In genomic region chr13:110260649-110261048, GRCm38 (mm10) we compare ENCODE assay signal across 17 mouse cellular contexts. TPM values are rescaled to one million over a fixed set of nuclear protein-coding genes. Genes with fewer than 3 reads are reported as not detected.
DNase-seq lines count a peak whose midpoint lies in the region; ATAC-seq lines count a peak whose summit lies in the region.
"Had no signal": no experiment of that assay in that cellular context is flagged by ENCODE, and none has a peak within 500 bp of the region (broad histone marks: within the 10 kb centered on the region; RNA-seq: fewer than 3 reads in every experiment).

No protein-coding gene starts in this region.

- H3K27me3 ChIP-seq in hindbrain, embryonic 10.5 days (ENCODE audit: insufficient read depth, poor library complexity, severe bottlenecking): no peaks in the 10 kb centered on the region
- no peaks in the 10 kb centered on the region for H3K27me3 ChIP-seq in hindbrain, embryonic 12.5 days
- H3K27me3 ChIP-seq in hindbrain, embryonic 11.5 days (ENCODE audit: control insufficient read depth, insufficient read depth, low read length): no peaks in the 10 kb centered on the region
- H3K27me3 ChIP-seq in midbrain, embryonic 15.5 days (replicated peaks): no peaks in the 10 kb centered on the region
- H3K27me3 ChIP-seq in liver, embryonic 11.5 days (replicated peaks; ENCODE audit: control insufficient read depth, insufficient read depth, low read length): no peaks in the 10 kb centered on the region
- H3K27me3 ChIP-seq: embryonic facial prominence, embryonic 13.5 days; heart, embryonic 13.5 days; neural tube, embryonic 12.5 days; stomach, embryonic 15.5 days had no signal

- peaks cover 8% of the 10 kb centered on the region for H3K4me1 ChIP-seq in hindbrain, embryonic 10.5 days (replicated peaks)
- peaks cover 11% of the 10 kb centered on the region for H3K4me1 ChIP-seq in hindbrain, embryonic 12.5 days
- H3K4me1 ChIP-seq in hindbrain, embryonic 11.5 days (replicated peaks; ENCODE audit: control insufficient read depth, insufficient read depth, low read length): no peaks in the 10 kb centered on the region
- peaks cover 14% of the 10 kb centered on the region for H3K4me1 ChIP-seq in midbrain, embryonic 15.5 days
- no peaks in the 10 kb centered on the region for H3K4me1 ChIP-seq in liver, embryonic 11.5 days (replicated peaks; ENCODE audit: control insufficient read depth, insufficient read depth, low read length)
- H3K4me1 ChIP-seq: heart, embryonic 13.5 days; neural tube, embryonic 12.5 days; stomach, embryonic 15.5 days had no signal

- H3K4me2 ChIP-seq in hindbrain, embryonic 12.5 days (replicated peaks): no peak overlapping the region
- no peak overlapping the region for H3K4me2 ChIP-seq in hindbrain, embryonic 11.5 days (replicated peaks; ENCODE audit: low read depth, low read length)
- H3K4me2 ChIP-seq in midbrain, embryonic 15.5 days: no peak overlapping the region
- H3K4me2 ChIP-seq in liver, embryonic 11.5 days: no peak overlapping the region
- H3K4me2 ChIP-seq: embryonic facial prominence, embryonic 13.5 days; heart, embryonic 13.5 days; neural tube, embryonic 12.5 days; stomach, embryonic 15.5 days had no signal

- 74% methylated on average over 1 of the region's 1 CpGs for WGBS in hindbrain, embryonic 10.5 days
- WGBS in hindbrain, embryonic 12.5 days: 77% methylated on average over 1 of the region's 1 CpGs
- 52% methylated on average over 1 of the region's 1 CpGs for WGBS in hindbrain, embryonic 11.5 days
- 60% methylated on average over 1 of the region's 1 CpGs for WGBS in midbrain, embryonic 15.5 days
- WGBS in liver, embryonic 11.5 days: 65% methylated on average over 1 of the region's 1 CpGs

- no peak for ATAC-seq in hindbrain, embryonic 12.5 days (ENCODE audit: low FRiP score)
- ATAC-seq in hindbrain, embryonic 11.5 days (ENCODE audit: low FRiP score): no peak
- peak; percentile 91 for ATAC-seq in midbrain, embryonic 15.5 days (replicated peaks)
- no peak for ATAC-seq in liver, embryonic 11.5 days (replicated peaks; ENCODE audit: low FRiP score)
- ATAC-seq: Patski had no signal

- DNase-seq in hindbrain, embryonic 10.5 days (ENCODE audit: low spot score): peak; percentile 11
- DNase-seq in embryo, embryonic 10.5 days (ENCODE audit: low spot score): peak; percentile 51
- DNase-seq in hindbrain, embryonic 11.5 days (ENCODE audit: low spot score): peak; percentile 38
- DNase-seq in right cerebral cortex, adult 2 months (ENCODE audit: low spot score in 2 of 2): no peak
- DNase-seq in liver, embryonic 11.5 days (ENCODE audit: low spot score): no peak
- DNase-seq: adrenal gland, postnatal 10 days; cerebellum, adult 11 months; kidney, adult 18-20 months; right cerebral cortex, postnatal 4 days had no signal

- no peaks in the 10 kb centered on the region for H3K9me3 ChIP-seq in hindbrain, embryonic 10.5 days
- no peaks in the 10 kb centered on the region for H3K9me3 ChIP-seq in hindbrain, embryonic 12.5 days (replicated peaks)
- no peaks in the 10 kb centered on the region for H3K9me3 ChIP-seq in hindbrain, embryonic 11.5 days (ENCODE audit: control insufficient read depth, low read length)
- H3K9me3 ChIP-seq in midbrain, embryonic 15.5 days: no peaks in the 10 kb centered on the region
- no peaks in the 10 kb centered on the region for H3K9me3 ChIP-seq in liver, embryonic 11.5 days (ENCODE audit: control insufficient read depth, low read length)
- H3K9me3 ChIP-seq: embryonic facial prominence, embryonic 13.5 days; heart, embryonic 13.5 days; neural tube, embryonic 12.5 days; stomach, embryonic 15.5 days had no signal

- no peak overlapping the region for H3K9ac ChIP-seq in hindbrain, embryonic 12.5 days
- H3K9ac ChIP-seq in hindbrain, embryonic 11.5 days (ENCODE audit: low read depth, low read length): no peak overlapping the region
- no peak overlapping the region for H3K9ac ChIP-seq in midbrain, embryonic 15.5 days
- H3K9ac ChIP-seq in liver, embryonic 11.5 days (ENCODE audit: low read depth, low read length): no peak overlapping the region
- H3K9ac ChIP-seq: embryonic facial prominence, embryonic 13.5 days; heart, embryonic 13.5 days; liver, embryonic 14.5 days; neural tube, embryonic 12.5 days; stomach, embryonic 15.5 days had no signal

- no peak overlapping the region for H3K4me3 ChIP-seq in hindbrain, embryonic 10.5 days
- H3K4me3 ChIP-seq in hindbrain, embryonic 12.5 days: no peak overlapping the region
- no peak overlapping the region for H3K4me3 ChIP-seq in hindbrain, embryonic 11.5 days (ENCODE audit: low read depth, low read length)
- H3K4me3 ChIP-seq in midbrain, embryonic 15.5 days: no peak overlapping the region
- no peak overlapping the region for H3K4me3 ChIP-seq in liver, embryonic 11.5 days (ENCODE audit: low read depth, low read length)
- H3K4me3 ChIP-seq: embryonic facial prominence, embryonic 13.5 days; heart, embryonic 13.5 days; neural tube, embryonic 12.5 days; stomach, embryonic 15.5 days had no signal

- H3K27ac ChIP-seq in hindbrain, embryonic 10.5 days: no peak overlapping the region
- H3K27ac ChIP-seq in hindbrain, embryonic 12.5 days: no peak overlapping the region
- H3K27ac ChIP-seq in hindbrain, embryonic 11.5 days (ENCODE audit: low read depth, low read length): no peak overlapping the region
- H3K27ac ChIP-seq in midbrain, embryonic 15.5 days: peak overlapping the region; percentile 22
- no peak overlapping the region for H3K27ac ChIP-seq in liver, embryonic 11.5 days (ENCODE audit: low read depth, low read length)
- H3K27ac ChIP-seq: embryonic facial prominence, embryonic 13.5 days; heart, embryonic 13.5 days; liver, embryonic 14.5 days; neural tube, embryonic 12.5 days; stomach, embryonic 15.5 days had no signal

- H3K36me3 ChIP-seq in hindbrain, embryonic 10.5 days: no peaks in the 10 kb centered on the region
- peaks cover 5% of the 10 kb centered on the region for H3K36me3 ChIP-seq in hindbrain, embryonic 12.5 days
- no peaks in the 10 kb centered on the region for H3K36me3 ChIP-seq in hindbrain, embryonic 11.5 days (ENCODE audit: control insufficient read depth, insufficient read depth, low read length)
- peaks cover 17% of the 10 kb centered on the region; the same call in 1 of the 2 replicates for H3K36me3 ChIP-seq in midbrain, embryonic 15.5 days (replicated peaks)
- H3K36me3 ChIP-seq in liver, embryonic 11.5 days (ENCODE audit: control insufficient read depth, insufficient read depth, low read length): no peaks in the 10 kb centered on the region
- H3K36me3 ChIP-seq: embryonic facial prominence, embryonic 13.5 days; heart, embryonic 13.5 days; stomach, embryonic 15.5 days had no signal

RNA-seq across cellular contexts. Expression of gene Rab3c, which starts 20.1 kb away (rescaled TPM):
- 10.1 and 35.5 TPM in 2 replicates for polyA plus RNA-seq in hindbrain, embryonic 10.5 days (2016; fragmentation: Nextera tagmentation; extraction: Ambion mirVana)
- polyA plus RNA-seq in hindbrain, embryonic 12.5 days (2016; fragmentation: Nextera tagmentation; extraction: Ambion mirVana): 86.8 and 90.8 TPM in 2 replicates
- polyA plus RNA-seq in hindbrain, embryonic 11.5 days (2014; fragmentation: Nextera tagmentation; extraction: Ambion mirVana): 49.1 and 60.1 TPM in 2 replicates
- polyA plus RNA-seq in midbrain, embryonic 15.5 days (2015; fragmentation: Nextera tagmentation; extraction: Ambion mirVana): 239 and 275 TPM in 2 replicates
- 0.41 and 0.84 TPM in 2 replicates for polyA plus RNA-seq in liver, embryonic 11.5 days (2014; fragmentation: Nextera tagmentation; extraction: Ambion mirVana)
- polyA plus RNA-seq: Patski had no signal

Comparison
In these comparisons a context has a peak if more than half of its experiments do, and no peak if none do; other contexts are left out.
1. DNase-seq: peak in hindbrain, embryonic 10.5 days (single experiment), embryo, embryonic 10.5 days (single experiment) and hindbrain, embryonic 11.5 days (single experiment); none in right cerebral cortex, adult 2 months (0 of 2) and liver, embryonic 11.5 days (single experiment).